Mouse (Mus musculus) layer of hippocampus, adult 9-11 months (tissue): Measurements from ENCODE around the gene Nod2.
A peak's percentile ranks its signal among the peaks of the same experiment; 100 is the strongest.

Experiments used
- DNase-seq: peaks from one replicate; pipeline ENCODE4 v3.0.0; 2022

The Nod2 gene

DNA sequence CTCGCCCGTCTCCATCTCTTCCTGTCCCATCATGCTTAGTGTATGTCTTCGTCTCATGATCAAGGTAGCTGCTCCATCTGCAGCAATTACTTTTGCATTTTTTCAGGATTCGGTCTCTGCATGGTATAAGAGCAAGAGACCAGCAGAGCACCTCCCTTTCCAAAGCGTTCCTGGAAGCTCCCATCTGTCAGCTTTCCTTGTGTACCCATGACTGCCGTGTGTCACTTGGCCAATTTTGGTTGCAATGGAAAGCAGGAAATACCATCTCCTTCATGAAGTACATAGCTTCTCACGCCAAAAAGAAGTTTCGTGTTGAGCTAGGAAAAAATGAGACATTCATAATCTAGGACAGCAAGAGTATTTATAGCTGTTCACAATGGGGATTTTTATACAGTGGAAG is 33.9 kb downstream of the Nod2 start:
- DNase-seq = peak; percentile 45

DNA sequence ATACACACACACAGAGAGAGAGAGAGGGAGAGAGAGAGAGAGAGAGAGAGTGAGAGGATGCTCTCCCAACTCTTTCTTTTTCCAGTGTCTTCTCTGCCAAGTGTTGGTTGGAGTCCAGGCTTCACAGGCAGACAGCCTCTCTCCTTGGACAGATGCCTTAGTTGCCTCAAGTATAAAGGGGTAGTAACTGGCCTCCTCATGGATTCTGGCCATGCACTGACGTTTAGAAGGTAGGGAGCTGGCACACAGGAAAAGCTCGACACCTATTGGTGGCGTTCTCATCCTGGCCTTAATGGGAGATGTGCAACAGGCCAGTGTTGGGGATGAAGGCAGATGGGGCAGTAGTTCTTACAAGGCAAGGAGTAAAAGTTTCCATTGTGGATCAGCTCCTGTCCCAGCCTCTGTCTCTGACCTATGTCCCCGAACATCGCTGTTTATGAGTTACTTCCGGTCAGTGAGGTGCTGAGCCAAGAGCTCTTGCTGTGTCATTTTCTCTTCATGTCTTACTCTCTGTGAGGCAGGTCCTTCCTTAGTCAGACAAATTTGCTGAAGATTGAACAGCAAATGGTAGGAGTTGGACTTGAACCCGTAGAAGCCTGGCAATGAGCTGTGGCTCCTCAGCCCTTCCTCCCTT is 36.7 kb downstream of the Nod2 start:
- no peak for DNase-seq

DNA sequence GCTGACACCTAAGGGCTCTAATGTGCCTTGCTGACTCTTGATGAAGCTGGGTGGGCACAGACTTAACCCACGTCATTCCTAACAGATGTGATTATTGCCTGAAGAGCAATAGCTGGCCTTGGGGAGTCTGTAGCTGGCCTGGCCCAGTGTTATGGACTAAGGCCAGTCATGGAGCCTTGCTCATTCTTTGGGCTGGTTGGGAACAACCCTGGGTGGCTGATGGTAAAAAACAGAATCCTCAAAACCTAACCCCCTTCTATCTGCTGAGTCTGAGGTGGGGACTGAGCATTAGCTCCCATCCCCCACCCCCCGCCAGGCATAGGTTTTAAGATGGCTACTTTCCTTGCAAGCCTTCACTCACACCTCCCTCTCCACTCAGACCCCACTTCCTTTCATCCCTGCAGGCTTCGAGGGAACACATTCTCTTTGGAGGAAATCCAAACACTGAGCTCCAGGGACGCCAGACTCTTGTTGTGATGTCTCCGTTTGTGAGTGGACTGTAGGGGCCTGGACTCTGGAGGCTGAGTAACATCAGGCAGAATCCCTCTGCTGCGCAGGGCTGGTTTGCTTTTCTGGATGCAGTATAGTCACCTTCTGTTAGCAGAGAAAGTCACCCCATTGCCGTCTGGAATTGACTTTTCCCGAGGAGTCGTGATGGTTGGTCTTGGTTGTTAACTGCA is 39.3 kb downstream of the Nod2 start:
- DNase-seq = peak; percentile 1

DNA sequence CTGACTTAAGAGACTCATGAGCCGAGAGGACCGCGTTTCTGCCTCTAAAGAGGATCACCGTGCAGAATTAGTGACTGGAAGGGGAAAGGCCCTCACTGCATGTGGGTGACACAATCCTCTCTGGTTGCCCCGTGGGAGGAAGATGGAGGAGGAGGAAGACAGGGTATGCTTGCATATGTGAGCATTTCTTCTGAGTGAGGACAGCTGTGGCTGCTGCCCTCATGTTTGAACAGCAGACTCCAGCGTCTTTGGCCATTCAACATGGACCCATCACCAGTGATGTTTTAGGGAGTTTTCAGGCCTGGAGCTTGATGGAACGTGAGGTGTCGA is 39.8 kb downstream of the Nod2 start:
- DNase-seq = peak; percentile 1

DNA sequence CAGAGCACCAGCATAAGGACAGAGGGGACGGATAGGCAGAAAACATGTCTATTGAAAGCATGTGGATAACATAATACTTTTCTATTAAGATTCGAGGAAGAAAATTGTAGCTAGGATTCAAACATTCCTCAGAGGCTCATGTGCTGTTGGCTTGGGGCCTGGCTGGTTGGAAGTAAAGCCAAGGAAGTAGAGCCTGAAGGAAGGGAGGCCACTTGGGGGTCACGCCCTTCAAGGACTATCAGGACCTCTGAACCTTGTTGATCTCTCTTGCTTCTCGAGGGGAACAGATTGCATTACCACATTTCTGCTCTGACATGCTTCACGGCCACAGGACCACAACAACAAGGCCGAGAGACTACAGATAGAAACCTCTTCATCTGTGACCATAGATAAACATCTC is 42.0 kb downstream of the Nod2 start:
- DNase-seq = peak; percentile 0

DNA sequence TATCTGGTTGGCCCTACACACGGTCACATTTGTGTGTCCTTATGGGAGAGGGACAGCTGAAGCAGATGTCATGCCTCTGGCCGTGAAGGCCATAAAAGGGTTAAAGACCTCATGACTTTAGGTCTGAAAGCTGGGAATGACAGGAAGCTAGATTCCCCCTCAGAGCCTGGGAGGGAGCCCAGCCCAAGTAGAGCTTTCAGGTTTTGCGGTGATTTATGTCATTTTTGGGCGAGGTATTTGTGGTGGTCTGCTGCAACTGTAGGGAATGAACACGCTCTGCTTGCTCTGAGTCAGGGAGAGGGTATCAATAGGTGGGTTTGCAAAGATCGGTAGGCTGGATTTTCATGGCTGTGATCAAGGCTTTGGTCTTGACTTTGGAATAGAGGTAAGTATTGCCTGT is 42.8 kb downstream of the Nod2 start:
- peak; percentile 1 for DNase-seq

DNA sequence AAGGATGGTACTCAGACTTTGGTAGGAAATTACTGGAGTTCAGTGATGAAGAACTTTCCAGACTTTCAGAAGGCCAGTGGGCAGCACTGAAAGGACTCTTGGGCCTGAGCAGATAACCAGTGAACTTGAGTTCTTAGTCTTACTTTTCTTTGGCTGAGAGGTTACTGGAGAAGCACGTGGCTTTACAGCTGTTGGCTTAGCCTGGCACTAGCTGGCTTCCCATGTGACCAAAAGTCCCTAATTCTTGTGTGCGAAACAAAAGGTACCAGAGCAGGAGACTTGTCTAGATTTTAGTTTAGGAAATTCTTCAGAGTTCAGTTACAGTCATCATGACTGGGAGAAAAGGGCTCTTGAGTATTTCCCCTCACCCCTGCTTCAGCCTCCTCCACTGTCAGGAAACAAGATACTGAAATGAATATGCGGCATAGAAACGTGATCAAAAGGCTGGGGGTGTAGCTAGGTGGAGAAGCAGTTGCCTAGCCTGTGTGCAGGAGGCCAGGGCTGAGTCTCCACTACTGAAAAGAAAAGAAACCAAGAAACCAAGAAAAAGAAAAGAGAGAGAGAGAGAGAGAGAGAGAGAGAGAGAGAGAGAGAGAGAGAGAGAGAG is 44.3 kb downstream of the Nod2 start:
- peak; percentile 0 for DNase-seq

DNA sequence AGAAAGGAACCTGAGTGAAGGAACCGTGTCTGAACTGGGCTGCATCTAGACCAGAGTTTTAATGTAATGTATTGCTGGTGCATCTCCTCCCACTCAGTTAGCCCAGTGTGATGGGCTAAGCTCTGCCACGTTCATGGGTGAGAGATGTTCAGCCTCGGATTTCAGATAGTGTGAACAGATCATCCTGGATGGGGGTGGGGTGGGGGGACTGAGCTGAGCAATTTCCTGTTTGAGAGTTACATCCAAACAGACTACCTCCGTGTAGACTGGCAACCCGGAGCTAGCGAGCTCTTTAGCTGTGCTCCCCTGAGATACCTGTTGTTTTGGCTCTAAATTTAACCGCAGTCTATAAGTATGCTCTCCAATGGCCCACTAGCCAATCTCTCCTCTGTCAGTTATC is 44.8 kb downstream of the Nod2 start:
- no peak for DNase-seq

DNA sequence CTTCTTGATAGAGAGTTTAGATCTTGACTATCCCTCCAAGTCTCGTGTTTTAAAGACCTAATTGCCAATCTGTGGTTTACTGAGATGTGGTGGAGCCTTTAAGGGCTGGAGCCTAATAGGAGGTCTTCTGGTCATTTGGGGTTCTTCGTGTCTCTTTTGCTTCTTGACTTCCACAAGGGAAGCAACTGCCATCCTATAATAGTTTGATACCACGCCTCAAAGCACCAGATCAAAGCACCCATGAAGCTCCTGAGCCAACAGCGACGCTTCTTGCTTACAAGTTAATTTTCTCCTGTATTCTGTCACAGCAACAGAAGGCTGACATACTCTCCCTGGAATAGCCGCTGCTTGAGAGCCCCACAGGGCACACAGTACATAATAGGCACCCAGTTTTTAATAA is 45.8 kb downstream of the Nod2 start:
- DNase-seq = no peak

DNA sequence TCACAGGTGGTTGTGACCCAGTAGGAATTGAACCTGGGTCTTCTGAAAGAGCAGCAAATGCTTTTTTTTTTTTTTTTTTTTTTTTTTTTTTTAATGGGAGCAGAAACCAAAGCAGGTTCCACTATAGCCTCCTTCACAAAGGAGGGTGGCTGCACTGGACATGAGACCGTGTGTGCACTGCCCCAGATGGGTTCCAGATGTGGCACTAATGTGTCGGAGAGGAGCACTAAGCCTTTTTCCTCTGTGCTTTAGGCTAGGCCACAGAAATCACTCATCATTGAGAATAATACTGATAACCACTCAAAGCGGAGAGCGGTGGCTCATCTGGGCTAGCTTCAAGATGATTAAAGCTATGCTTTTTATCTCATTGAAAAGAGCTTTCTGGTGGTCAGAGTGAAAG is 46.3 kb downstream of the Nod2 start:
- DNase-seq = no peak

DNA sequence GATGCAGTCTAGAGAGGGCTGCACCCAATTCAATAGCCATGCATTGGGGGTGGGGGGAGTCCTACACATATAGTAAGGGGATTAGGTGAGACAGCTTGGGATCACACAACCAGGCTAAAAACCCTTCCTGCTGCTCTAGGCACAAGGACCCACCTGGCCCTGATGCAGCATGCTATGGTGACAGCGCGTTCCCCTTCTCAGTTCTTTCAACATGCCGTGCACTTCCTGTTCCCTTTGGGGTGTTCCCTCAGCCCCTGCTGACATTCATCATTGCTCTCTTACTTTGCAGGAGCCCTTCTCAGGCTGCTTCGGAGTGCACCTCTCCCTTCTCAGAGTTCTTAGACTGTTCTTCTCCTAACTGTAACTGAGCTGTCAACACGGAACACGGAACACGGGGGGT is 47.2 kb downstream of the Nod2 start:
- no peak for DNase-seq

DNA sequence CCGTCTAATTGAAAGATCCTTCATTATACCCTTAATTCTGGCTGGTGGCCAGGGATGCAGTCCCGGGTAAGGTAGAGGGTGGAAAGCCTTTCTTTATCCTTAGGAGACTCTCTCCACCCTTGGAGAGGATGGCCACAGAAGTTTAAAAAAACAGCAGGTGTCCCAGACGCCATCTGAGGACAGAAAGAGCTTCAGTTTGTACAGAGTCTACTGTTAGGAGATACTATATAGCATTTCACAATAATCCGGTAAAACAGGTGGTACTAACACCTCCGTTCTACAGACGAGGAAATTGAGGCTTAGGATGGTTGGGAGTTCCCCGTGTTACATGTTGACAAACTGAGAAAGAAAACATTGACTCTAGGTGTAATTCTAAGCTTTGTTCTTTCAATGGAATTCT is 49.1 kb downstream of the Nod2 start:
- no peak for DNase-seq

DNA sequence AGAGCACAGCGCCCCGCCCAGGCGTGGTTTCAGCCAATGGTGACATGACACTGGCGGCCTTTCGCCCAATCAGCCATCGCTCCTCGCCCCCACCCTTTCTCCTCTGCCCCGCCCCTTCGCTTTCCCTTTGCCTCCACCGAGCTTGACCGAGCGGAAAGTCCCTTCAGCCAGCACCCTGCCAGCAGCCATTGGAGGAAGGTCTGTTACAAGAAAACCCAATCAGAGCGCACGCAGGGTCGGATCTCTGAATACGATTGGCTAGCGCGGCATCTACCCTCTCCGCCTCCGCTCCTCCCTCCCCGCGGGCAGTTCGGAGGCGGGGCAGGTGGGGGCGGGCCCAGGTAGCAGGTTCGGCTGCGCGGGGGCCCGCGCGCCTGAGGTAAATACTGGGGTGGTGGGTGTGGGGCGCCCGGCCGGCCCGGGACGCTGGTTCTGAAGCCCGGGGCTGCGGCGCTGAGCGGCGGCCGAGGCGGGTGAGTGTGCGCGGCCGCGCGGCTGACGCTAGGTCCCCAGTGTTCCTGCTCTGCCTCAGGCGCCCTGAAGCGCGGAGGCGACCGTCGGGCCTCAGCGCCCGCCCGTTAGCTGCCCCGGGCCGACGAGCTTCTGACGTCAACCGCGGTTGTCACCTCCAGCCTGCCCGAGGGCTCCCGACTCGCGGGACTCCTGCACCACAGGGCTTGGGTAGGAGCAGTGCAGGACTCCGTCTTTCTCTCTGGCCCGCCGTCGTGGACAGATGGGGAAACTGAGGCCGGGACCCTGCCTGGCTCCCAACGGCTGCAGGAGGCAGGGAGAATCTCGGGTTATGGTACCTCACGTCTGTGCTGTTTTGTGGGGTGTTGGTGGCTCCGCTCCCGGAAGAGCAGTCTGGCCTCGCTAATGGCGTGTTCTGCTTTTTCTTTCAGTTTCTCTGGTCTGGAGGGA is 49.9 kb downstream of the Nod2 start, which contains the start of gene Cyld:
TSS of gene Cyld (plus strand) at position 308 of the 921 bp plus-strand sequence.
- peak; percentile 99 for DNase-seq

DNA sequence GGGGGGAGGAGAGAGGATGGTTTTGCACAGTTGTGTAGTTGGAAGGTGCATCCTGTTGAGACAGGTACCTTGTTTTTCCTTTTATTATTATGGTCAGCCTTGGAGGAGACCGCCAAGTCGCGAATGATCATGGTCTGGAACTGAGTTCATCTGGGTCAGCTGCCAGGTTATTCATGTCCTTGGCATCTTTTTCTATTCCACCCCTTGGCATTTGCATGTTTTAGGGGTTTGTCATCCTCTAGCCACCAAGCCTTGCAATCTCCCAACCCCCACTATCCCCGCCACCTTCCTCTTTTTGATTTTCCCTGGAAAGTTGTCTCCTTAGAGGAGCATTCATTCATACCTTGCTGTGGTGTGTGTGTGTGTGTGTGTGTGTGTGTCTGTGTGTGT is 50.5 kb downstream of the Nod2 start:
- DNase-seq = peak; percentile 31

DNA sequence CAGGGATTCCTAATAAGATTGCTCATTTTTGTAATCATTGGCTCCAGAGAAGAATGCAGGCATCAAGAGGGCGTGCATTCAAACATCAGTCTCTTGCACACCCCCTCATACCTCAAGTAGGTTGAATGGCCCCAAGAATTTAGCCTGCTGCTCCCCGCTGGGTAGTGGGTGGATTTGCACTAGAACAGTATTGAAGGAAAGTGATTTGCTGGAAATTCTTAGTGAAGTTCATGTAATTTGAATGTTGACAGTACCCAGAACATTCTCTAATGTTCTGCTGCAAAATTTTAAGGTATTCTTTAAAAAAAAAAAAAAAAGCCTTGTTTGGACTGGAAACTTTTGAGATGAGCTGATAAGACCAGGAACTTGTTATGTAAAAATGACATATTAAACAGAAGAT is 50.9 kb downstream of the Nod2 start:
- DNase-seq = no peak

DNA sequence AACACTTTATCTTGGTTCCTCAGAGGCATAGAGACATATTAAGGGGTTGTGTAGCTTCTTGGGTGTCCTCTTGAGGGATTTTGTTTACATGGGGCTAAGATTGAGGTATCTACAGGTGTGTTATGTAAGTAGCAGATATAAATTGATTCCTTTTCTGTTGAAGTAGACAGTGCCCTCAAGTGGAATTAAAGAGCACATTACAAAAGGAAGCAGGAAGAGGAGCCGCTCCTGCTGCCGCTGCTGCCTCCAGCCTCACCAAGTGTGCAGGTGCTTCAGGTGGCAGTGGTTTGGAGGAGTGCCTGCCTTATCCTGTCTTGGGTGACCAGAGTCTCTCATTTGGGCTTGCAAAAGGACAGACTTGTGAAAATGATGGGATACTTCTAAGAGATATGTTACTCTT is 54.5 kb downstream of the Nod2 start:
- no peak for DNase-seq

DNA sequence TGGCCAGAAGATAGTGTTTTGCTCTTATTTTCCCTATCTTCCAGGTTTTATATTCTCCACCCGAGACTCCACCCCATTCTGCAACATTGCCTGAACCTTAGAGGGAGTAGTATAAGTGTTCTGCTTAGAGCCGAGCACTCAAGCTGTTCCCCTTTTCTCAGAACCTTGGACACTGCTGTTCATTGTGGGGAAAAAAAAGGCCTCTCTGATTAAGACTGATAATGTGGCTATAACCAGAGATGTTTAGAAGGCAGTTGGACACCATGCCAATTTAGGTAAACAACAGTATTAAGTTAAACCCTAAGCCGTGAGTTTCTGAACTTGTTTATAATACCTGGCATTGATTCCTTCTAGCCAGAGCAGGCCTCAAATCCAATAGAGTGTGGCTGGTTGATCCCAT is 55.7 kb downstream of the Nod2 start:
- no peak for DNase-seq

DNA sequence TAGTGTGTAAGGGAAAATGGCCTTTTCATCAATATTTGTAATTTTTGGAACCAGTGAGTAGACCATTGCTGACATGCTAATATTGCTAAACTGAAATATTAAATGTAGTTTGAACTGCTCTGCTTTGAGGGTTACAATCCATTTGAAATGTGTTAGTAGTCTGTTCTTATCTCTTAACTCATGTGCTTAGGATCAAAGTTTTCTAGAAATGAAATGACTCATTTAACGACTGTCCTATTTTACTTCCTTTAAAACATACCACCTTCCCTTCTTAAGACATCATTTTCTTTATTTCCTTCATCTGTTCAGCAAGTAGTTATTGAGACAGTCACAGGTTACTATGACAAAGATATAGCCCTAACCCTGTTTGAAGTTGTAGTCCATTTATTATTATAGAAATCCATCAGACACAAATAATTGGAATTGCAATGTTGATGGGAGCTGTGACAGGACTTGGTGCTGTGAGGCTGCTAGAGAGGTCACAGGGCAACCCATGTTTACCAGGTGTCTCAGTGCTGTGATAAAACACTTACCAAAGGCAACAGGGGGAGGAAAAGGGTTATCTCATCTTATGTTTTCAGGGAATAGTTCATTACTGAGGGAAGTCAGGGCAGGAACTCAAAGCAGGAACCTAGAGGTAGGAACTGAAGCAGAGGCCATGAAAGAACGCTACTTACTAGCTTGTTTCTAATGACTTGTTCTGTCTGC is 76.3 kb downstream of the Nod2 start:
- DNase-seq = no peak
